Mouse (Mus musculus) monocyte, adult 5-6 weeks (primary cell): ENCODE measurements around the gene Tmem216. TPM values are rescaled to one million over a fixed set of nuclear protein-coding genes. Genes with fewer than 3 reads are reported as not detected.
A peak's percentile ranks its signal among the peaks of the same experiment; 100 is the strongest.
"Not testable (repeated sequence)": the region's sequence is repeated elsewhere in the genome, so short reads cannot be mapped to it uniquely, and the experiment has no call there.

Experiments
- ATAC-seq: fragments of 153-309, 156-312 bp; replicated peaks from 2 replicates; pipeline ENCODE4 v1.8.0; 2017; ENCODE audit warnings: mild to moderate bottlenecking; ENCODE audit not compliant: low TSS enrichment, insufficient number of reproducible peaks, severe bottlenecking, poor library complexity, low FRiP score
- total RNA-seq: library from RNA; stranded (forward); fragments of 200-1000, 200-491, 200-594 nt; gene quantifications from 3 replicates; pipeline ENCODE4 v1.2.3, GENCODE M21; 2017

The Tmem216 gene
- total RNA-seq, 1 experiment from 2014 or later = not detected

- ATAC-seq = peak; percentile 86
Observed at GRCm38 (mm10) chr19:10576690-10577561, 20.9 kb upstream of the Tmem216 start, which contains the start of the genes Cyb561a3 and Tmem138. Gene Cyb561a3, plus strand, starts transcription at chr19:10577172. Gene Tmem138, minus strand, starts transcription at chr19:10577362.

DNA sequence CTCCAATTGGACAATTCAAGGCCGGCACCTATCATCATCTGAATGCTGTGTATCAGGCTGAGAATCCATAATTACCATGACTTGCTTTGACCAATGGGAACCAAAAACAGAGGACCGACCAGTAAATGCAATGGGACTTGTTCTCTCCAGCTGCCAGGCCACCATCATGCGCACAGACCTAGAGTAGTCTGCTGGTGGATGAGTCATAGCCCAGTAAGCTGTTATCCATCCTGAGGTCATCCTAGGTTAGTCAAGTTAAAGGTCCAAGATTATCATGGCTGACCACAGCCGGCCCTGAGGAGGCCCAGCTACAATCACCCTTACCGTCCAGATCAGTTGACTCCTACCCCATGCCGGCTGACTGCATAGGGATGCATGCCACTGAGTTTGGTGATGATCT lies 13.6 kb upstream of the Tmem216 start:
- no peak for ATAC-seq

- no peak for ATAC-seq
Observed at GRCm38 (mm10) chr19:10565217-10565616, 9.2 kb upstream of the Tmem216 start.

GRCm38 (mm10) chr19:10564278-10564677 lies 8.2 kb upstream of the Tmem216 start:
- ATAC-seq = no peak

DNA sequence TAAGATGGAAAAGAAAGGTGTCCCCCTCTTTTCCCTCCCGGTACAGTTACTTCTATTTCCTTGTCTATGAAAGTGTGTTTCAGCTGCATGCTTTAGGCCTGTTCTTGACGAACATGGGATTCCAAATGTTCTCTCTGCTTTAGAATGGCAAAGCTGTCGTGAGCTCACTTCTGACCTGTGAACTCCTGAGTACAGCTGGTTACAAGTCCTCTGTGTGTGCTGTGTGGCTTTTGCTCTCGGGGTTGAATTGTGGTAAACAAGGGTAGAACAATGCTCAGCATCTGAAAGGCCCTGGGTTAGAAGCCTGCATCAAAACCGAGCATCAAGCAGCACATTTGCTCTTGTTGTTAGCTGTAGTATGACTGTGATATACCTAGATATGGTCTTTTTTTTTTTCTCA lies 6.3 kb upstream of the Tmem216 start:
- no peak for ATAC-seq

DNA sequence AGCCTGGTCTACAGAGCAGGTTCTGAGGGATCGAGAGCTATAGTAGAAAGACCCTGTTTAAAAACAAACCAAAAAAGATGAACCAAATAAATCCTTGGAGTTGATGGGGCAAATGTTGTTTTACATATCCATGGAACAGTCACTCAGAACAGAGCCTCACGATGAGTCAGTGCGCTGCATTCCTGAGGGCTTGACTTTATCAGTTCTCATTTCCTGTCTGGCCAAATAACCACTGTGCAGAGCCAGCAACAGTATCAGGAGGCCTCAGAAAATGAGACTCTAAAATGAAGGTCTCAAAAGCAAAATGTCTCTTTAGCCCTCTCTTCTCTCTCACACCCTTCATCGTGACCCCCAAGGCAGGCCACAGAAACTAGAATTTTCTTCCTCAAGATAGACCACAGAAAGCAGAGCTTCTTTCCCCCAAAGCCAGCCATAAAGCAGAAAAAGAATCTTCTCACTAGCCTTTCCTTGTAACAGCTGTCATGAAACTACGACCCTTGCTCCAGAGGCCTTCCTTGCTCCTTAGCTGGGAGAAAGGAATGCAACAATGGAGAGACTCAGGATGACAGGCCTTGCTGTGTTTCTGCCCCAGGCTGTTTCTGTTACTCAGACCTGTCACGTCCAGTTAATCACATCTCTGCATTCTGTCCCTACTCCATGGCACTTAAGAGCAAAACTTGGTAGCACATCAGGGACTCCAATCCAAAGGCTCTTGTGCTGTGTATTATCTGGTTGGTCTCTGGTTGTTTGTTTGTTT lies 5.7 kb upstream of the Tmem216 start:
- ATAC-seq = no peak

- no peak for ATAC-seq
Observed at GRCm38 (mm10) chr19:10560108-10560507, 4.1 kb upstream of the Tmem216 start.

- ATAC-seq = not testable (repeated sequence)
Observed at GRCm38 (mm10) chr19:10557837-10558375, 1.9 kb upstream of the Tmem216 start.

- ATAC-seq = no peak
Observed at GRCm38 (mm10) chr19:10557430-10557829, 1.4 kb upstream of the Tmem216 start.

DNA sequence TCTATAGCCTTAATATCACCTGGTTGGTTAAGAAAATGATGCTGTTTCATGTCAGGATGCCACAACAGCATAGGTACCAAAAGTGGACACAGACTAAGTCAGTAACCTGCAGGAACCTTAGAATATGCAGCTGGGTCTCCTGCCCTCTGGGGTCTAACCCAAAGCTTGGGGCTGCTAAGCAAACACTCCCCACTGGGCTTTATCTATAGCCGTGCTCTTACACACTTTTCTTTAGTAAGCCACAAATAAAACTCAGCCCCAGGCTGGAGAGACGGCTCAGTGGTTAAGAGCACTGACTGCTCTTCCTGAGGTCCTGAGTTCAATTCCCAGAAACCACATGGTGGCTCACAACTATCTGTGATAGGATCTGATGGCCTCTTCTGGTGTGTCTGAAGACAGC lies 963 bp upstream of the Tmem216 start:
- ATAC-seq = no peak

- no peak for ATAC-seq
Observed at GRCm38 (mm10) chr19:10539454-10539853, 16.6 kb downstream of the Tmem216 start.

DNA sequence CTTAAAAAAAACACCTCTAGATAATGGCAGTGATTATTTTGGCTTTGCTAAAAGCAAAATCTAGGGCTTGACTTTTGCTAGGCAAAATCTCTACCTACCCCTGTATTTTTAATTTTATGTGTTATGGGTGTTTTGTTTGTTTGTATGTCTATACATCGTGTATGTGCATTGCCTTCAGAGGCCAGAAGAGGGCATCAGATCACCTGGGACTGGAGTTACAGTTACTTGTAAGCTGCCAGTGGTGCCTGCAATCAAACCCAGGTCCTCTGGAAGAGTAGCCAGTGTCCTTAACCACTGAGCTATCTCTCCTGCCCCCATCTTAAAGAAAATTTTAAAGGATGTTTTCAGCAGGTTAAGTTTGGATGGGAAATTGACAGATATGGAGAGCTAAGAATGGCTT lies 26.0 kb downstream of the Tmem216 start:
- ATAC-seq = no peak

GRCm38 (mm10) chr19:10525910-10526309 lies 30.1 kb downstream of the Tmem216 start, which contains the start of gene Sdhaf2:
Gene Sdhaf2, minus strand, starts transcription at chr19:10526142.
- ATAC-seq = 0 out of 2 replicates have a peak, but pooled peaks have one; percentile 13

DNA sequence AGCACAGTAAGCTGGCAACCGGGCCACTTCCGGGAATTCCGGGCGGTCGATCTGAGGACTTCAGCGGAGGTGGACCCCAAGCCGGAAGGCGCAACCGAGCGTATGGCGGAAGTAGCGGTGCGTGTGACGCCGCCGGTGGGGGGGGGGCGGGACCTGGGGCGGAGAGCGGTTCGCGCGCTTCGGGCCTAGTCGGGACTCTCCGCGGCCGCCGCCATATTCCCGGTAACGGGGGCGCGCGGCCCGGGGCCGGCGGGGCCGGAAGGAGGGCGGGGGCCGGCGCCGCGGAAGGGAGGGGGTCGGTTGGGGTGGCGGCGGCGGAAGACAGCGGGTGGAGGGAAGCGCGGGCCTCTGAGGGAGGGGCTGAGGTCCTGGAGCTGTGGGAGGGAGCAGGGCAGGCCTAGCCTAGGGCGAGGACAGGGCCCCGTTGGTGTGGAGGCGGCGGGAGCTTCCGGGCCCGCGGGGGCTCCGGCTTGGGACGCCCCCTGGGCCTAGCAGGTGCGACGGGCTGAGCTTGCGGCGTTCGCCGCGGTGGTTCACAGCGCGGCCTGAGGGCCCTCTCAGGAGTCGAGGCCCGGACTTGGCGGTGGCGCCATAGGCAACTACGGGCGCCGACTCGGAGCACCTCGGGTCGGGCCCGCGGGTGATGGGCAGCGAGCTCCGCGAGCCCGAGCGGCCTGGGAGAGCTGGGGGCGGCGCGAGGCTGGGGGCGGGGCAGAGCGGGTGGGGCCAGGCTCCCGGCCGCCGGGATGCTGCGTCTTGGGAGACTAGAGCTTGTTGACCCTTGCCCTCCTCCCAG lies 30.7 kb downstream of the Tmem216 start, which contains the start of gene Cpsf7:
Gene Cpsf7, plus strand, starts transcription at position 161 of the 796 bp plus-strand sequence.
- ATAC-seq = peak; percentile 89

DNA sequence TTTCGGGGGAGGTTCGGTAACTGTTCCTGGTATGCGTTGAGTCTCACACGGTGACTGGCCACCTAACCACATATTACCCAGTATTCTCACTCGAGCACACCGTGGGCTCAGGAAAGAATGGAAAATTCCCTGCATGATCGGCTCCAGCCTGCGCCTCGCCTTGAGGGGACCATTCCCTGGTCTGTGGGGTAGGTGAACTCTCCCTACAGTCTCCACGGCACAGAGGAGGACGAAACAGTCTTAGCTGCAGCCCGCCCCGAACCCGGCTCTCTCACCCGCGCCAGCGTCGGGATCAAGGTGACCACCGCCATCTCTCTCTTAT lies 31.3 kb downstream of the Tmem216 start:
- no peak; the same call in 1 of the 2 replicates for ATAC-seq

DNA sequence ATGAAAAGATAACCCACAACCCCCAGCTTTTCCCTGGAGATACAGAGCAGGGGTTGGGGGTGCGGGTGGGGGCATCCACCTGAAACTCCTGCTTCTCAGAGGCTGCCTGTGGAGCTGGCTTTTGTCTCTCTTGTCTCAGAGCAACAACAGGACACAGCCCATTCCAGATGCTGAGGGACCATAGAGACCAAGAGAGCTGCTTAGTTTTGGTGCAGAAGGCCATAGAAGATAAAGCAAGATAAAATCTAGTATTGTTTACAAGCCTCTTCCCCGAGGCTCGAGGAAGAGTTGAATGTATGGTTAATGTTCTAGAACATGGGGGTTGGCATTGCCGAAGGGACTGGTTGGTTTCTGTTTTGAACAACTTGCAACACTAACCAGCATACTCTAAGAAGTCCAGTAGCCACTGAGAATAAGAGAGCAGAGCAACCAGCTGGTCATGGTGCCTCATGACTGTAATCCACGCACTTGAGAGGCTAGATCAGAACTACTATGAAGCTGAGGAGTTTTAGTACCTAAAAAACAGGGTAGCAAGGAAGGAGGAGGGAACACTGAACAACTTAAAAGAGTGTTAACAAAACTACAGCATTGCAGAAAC lies 32.5 kb downstream of the Tmem216 start:
- ATAC-seq = no peak

- no peak for ATAC-seq
Observed at GRCm38 (mm10) chr19:10521926-10522325, 34.1 kb downstream of the Tmem216 start.

- ATAC-seq = no peak
Observed at GRCm38 (mm10) chr19:10520355-10520754, 35.7 kb downstream of the Tmem216 start.
